27 mouse cellular contexts compared by ENCODE assay signal in the genomic region with DNA sequence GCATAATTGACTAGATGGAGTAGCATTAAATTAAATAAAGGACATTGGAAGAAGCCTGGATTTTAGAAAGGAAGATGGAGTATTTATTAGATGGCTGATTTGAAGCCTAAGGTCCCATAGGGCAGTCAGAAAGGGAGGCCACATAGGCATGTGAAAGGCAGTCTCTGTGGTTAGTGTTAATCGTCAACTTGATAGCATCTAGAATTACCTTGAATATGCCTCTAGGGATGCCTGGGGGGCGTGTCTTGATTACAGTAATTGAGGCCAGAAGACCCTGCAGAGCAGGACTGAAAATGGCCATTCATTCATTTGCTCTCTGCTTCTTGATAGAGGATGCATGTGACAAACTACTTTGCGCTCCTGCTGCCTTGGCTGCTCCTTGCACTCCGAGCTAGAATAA. TPM values are rescaled to one million over a fixed set of nuclear protein-coding genes. Genes with fewer than 3 reads are reported as not detected.
DNase-seq lines count a peak whose midpoint lies in the region; ATAC-seq lines count a peak whose summit lies in the region.
"Had no signal": no experiment of that assay in that cellular context is flagged by ENCODE, and none has a peak within 500 bp of the region (broad histone marks: within the 10 kb centered on the region; RNA-seq: fewer than 3 reads in every experiment).

No protein-coding gene starts in this region.

- ATAC-seq in hindbrain, embryonic 11.5 days (ENCODE audit: low FRiP score) = 0 out of 2 replicates have a peak, but pooled peaks have one; percentile 40
- no peak for ATAC-seq in hindbrain, embryonic 12.5 days (ENCODE audit: low FRiP score)
- ATAC-seq: forebrain, embryonic 16.5 days; intestine, postnatal 0 days; Patski had no signal

- H3K27me3 ChIP-seq in hindbrain, embryonic 11.5 days (ENCODE audit: control insufficient read depth, insufficient read depth, low read length) = no peaks in the 10 kb centered on the region
- no peaks in the 10 kb centered on the region for H3K27me3 ChIP-seq in hindbrain, embryonic 12.5 days
- H3K27me3 ChIP-seq: CH12.LX; embryonic facial prominence, embryonic 13.5 days; forebrain, embryonic 12.5 days; hindbrain, embryonic 15.5 days; Patski had no signal

- no peaks in the 10 kb centered on the region for H3K4me1 ChIP-seq in hindbrain, embryonic 11.5 days (replicated peaks; ENCODE audit: control insufficient read depth, insufficient read depth, low read length)
- no peaks in the 10 kb centered on the region for H3K4me1 ChIP-seq in hindbrain, embryonic 12.5 days
- H3K4me1 ChIP-seq: forebrain, embryonic 12.5 days; hindbrain, embryonic 15.5 days had no signal

- WGBS in hindbrain, embryonic 11.5 days = 61% methylated on average over 4 of the region's 4 CpGs
- WGBS in hindbrain, embryonic 12.5 days = 61% methylated on average over 4 of the region's 4 CpGs

- H3K4me2 ChIP-seq in hindbrain, embryonic 11.5 days (replicated peaks; ENCODE audit: low read depth, low read length) = no peak overlapping the region
- no peak overlapping the region for H3K4me2 ChIP-seq in hindbrain, embryonic 12.5 days (replicated peaks)
- H3K4me2 ChIP-seq: embryonic facial prominence, embryonic 13.5 days; forebrain, embryonic 12.5 days; heart, embryonic 11.5 days; hindbrain, embryonic 15.5 days had no signal

- no peak overlapping the region for H3K9ac ChIP-seq in hindbrain, embryonic 11.5 days (ENCODE audit: low read depth, low read length)
- H3K9ac ChIP-seq in hindbrain, embryonic 12.5 days = no peak overlapping the region
- H3K9ac ChIP-seq: embryonic facial prominence, embryonic 13.5 days; forebrain, embryonic 12.5 days; hindbrain, embryonic 15.5 days had no signal

- H3K27ac ChIP-seq in hindbrain, embryonic 11.5 days (ENCODE audit: low read depth, low read length) = no peak overlapping the region
- no peak overlapping the region for H3K27ac ChIP-seq in hindbrain, embryonic 12.5 days
- H3K27ac ChIP-seq: embryonic facial prominence, embryonic 13.5 days; forebrain, embryonic 12.5 days; gastrocnemius, adult 2 months; hindbrain, embryonic 15.5 days had no signal

- no peaks in the 10 kb centered on the region for H3K9me3 ChIP-seq in hindbrain, embryonic 11.5 days (ENCODE audit: control insufficient read depth, low read length)
- H3K9me3 ChIP-seq in hindbrain, embryonic 12.5 days (replicated peaks) = no peaks in the 10 kb centered on the region
- H3K9me3 ChIP-seq: embryonic facial prominence, embryonic 13.5 days; forebrain, embryonic 12.5 days; G1E; hindbrain, embryonic 15.5 days had no signal

- DNase-seq in hindbrain, embryonic 11.5 days (ENCODE audit: low spot score) = peak; percentile 3
- peak; percentile 24 for DNase-seq in embryo, embryonic 11 days
- DNase-seq in forelimb bud, embryonic 11.5 days (ENCODE audit: low read depth, low spot score) = peak; percentile 13
- DNase-seq in cerebellum, adult 9-11 months = no peak
- DNase-seq in ovary, postnatal 10 days (ENCODE audit: low spot score) = no peak
- DNase-seq: adrenal gland, postnatal 10 days; adrenal gland, postnatal 36 days; B cell, adult 2 months; cerebellum, adult 11 months; cerebellum, adult 2 months; cerebellum, postnatal 10 days; cerebellum, postnatal 36 days; gastrocnemius, adult 2 months; gastrocnemius, postnatal 14 days; heart, adult 11 months; kidney, adult 2 months had no signal

- no peaks in the 10 kb centered on the region for H3K36me3 ChIP-seq in hindbrain, embryonic 11.5 days (ENCODE audit: control insufficient read depth, insufficient read depth, low read length)
- no peaks in the 10 kb centered on the region for H3K36me3 ChIP-seq in hindbrain, embryonic 12.5 days
- H3K36me3 ChIP-seq: embryonic facial prominence, embryonic 13.5 days; forebrain, embryonic 12.5 days; G1E; hindbrain, embryonic 15.5 days had no signal

- no peak overlapping the region for H3K4me3 ChIP-seq in hindbrain, embryonic 11.5 days (ENCODE audit: low read depth, low read length)
- no peak overlapping the region for H3K4me3 ChIP-seq in hindbrain, embryonic 12.5 days
- H3K4me3 ChIP-seq: embryonic facial prominence, embryonic 13.5 days; erythroblast, embryonic 14.5 days; forebrain, embryonic 12.5 days; gastrocnemius, adult 2 months; hindbrain, embryonic 15.5 days had no signal

RNA-seq across cellular contexts. Expression of a gene that starts 9.4 kb away (rescaled TPM):
- 10.1 and 11.3 TPM in 2 replicates for polyA plus RNA-seq in hindbrain, embryonic 11.5 days (2014; fragmentation: Nextera tagmentation; extraction: Ambion mirVana)
- 16.4 and 18.2 TPM in 2 replicates for polyA plus RNA-seq in hindbrain, embryonic 12.5 days (2016; fragmentation: Nextera tagmentation; extraction: Ambion mirVana)
- polyA plus RNA-seq: erythroblast, embryonic 14.5 days; G1E had no signal

Comparison
In these comparisons a context has a peak if more than half of its experiments do, and no peak if none do; other contexts are left out.
1. DNase-seq: peak in hindbrain, embryonic 11.5 days (single experiment), embryo, embryonic 11 days (single experiment) and forelimb bud, embryonic 11.5 days (single experiment); none in cerebellum, adult 9-11 months (single experiment) and ovary, postnatal 10 days (single experiment).